ENCODE assay signal across 8 mouse cellular contexts in the genomic region with DNA sequence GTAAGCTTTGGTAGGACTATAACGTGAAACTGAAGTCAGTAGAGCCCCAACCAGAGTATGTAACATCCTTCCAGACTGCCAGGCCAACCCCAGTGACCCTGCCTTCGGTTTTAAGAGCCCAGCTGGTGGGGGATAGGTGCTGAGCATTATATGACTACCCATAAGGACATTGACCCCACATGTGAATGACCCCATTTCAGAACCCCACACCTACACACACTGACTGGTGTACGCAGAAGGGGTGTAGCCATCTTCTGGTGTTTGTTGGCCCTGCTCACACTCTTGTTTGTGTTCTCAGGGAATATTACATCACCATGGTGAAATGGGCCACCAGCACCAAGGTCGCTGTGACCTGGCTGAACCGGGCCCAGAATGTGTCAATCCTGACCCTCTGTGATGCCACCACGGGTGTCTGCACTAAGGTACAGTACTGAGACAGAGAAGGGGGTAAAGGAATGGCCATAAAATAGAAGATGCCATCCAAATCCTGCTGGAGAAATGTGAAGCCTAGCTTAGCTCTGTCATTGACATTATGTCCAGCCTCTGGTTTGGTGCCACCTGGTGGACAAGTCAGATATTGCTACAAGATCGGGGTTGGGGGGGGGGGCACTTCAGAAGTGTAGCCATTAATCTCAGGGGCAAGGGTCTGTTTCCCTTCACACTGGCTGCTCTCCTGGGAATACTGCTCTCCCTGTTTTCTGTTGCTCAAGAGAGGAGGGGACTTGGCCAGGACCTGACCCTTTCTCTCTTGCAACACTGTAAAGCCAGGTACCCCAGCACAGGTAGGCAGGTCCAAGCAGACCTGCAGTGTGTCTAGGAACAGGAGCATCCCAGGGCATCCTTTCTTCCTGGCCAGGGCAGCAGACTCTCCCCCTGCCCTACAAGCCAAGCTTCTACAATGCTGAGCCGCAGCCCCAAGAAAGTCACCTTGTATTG.
DNase-seq lines count a peak whose midpoint lies in the region; ATAC-seq and TF ChIP-seq lines count a peak whose summit lies in the region.

No protein-coding gene starts in this region.

- TF ChIP-seq POLR2A in ES-Bruce4 (IDR thresholded peaks at IDR 0.05; ENCODE audit: insufficient read depth, low read length): no peak
- TF ChIP-seq POLR2A in brain, embryonic 14.5 days (IDR thresholded peaks at IDR 0.05; ENCODE audit: borderline replicate concordance, extremely low read depth, insufficient read depth, insufficient read length, poor library complexity, severe bottlenecking): no peak
- no peak for TF ChIP-seq POLR2A in olfactory bulb, adult 2 months (IDR thresholded peaks at IDR 0.05; ENCODE audit: insufficient read depth, low read depth, low read length)

- no peak for TF ChIP-seq EP300 in ES-Bruce4 (IDR thresholded peaks at IDR 0.05; ENCODE audit: insufficient read depth, low read depth, low read length)
- TF ChIP-seq EP300 in liver, embryonic 14.5 days (IDR thresholded peaks at IDR 0.05; ENCODE audit: low read depth): no peak

- H3K9ac ChIP-seq in heart, embryonic 12.5 days: no peak overlapping the region
- no peak overlapping the region for H3K9ac ChIP-seq in ES-Bruce4 (ENCODE audit: low read depth, poor library complexity, severe bottlenecking)
- H3K9ac ChIP-seq in liver, embryonic 14.5 days (replicated peaks): no peak overlapping the region

- intact Hi-C loops in heart, postnatal 36 days (cut with DNase I): no loop called here

- no peaks in the 10 kb centered on the region for H3K9me3 ChIP-seq in heart, embryonic 12.5 days (replicated peaks)
- H3K9me3 ChIP-seq in ES-Bruce4 (replicated peaks; ENCODE audit: control insufficient read depth, insufficient read depth, low read length, poor library complexity, severe bottlenecking): no peaks in the 10 kb centered on the region
- H3K9me3 ChIP-seq in liver, embryonic 14.5 days (ENCODE audit: control insufficient read depth, low read length): no peaks in the 10 kb centered on the region

- peak; percentile 29 to 58 for DNase-seq in heart, postnatal 36 days
- DNase-seq in brain, embryonic 14.5 days (ENCODE audit: low read depth): peak; percentile 43
- DNase-seq in liver, embryonic 14.5 days (ENCODE audit: low read depth in 3 of 3, low spot score in 3 of 3): no peak
- no peak for DNase-seq in right cerebral cortex, postnatal 10 days (ENCODE audit: low spot score in 2 of 2)

- H3K4me2 ChIP-seq in heart, embryonic 12.5 days: no peak overlapping the region
- H3K4me2 ChIP-seq in liver, embryonic 14.5 days (ENCODE audit: low read depth): no peak overlapping the region

- WGBS in heart, embryonic 12.5 days: 55% methylated on average over 8 of the region's 8 CpGs
- 38% methylated on average over 8 of the region's 8 CpGs for whole genome bisulfite sequencing in liver, embryonic 14.5 days (ENCODE audit: insufficient replicate concordance)
- WGBS in olfactory bulb, adult 2 months: 59% methylated on average over 8 of the region's 8 CpGs

- H3K27ac ChIP-seq in heart, embryonic 12.5 days (ENCODE audit: poor library complexity, severe bottlenecking): no peak overlapping the region
- H3K27ac ChIP-seq in ES-Bruce4 (ENCODE audit: insufficient read depth, low read length): no peak overlapping the region
- no peak overlapping the region for H3K27ac ChIP-seq in liver, embryonic 14.5 days
- no peak overlapping the region; the same call in 1 of the 2 replicates for H3K27ac ChIP-seq in olfactory bulb, adult 2 months (ENCODE audit: insufficient read depth, low read depth, low read length)

- TF ChIP-seq CTCF in ES-Bruce4 (IDR thresholded peaks at IDR 0.05; ENCODE audit: low read depth, low read length): peak; percentile 46
- TF ChIP-seq CTCF in brain, embryonic 14.5 days (IDR thresholded peaks at IDR 0.05; ENCODE audit: borderline replicate concordance, extremely low read depth, insufficient read depth, insufficient read length): peak; percentile 75; the same call in 1 of the 2 replicates
- peak; percentile 83 for TF ChIP-seq CTCF in liver, embryonic 14.5 days (IDR thresholded peaks at IDR 0.05; ENCODE audit: low read depth)
- peak; percentile 23; the same call in 1 of the 2 replicates for TF ChIP-seq CTCF in olfactory bulb, adult 2 months (IDR thresholded peaks at IDR 0.05; ENCODE audit: insufficient read depth, low read depth, low read length)

- no peaks in the 10 kb centered on the region for H3K4me1 ChIP-seq in heart, embryonic 12.5 days (replicated peaks)
- no peaks in the 10 kb centered on the region for H3K4me1 ChIP-seq in ES-Bruce4 (ENCODE audit: control insufficient read depth, insufficient read depth, low read length)
- peaks cover 0 to under 1% of the 10 kb centered on the region in 2 experiments; a peak in 2 of 4 replicates for H3K4me1 ChIP-seq in liver, embryonic 14.5 days (replicated peaks; ENCODE audit: control insufficient read depth in 2 of 2, insufficient read depth in 2 of 2, low read length in 1 of 2)
- peaks cover 2% of the 10 kb centered on the region; the same call in 1 of the 2 replicates for H3K4me1 ChIP-seq in olfactory bulb, adult 2 months (ENCODE audit: control insufficient read depth, insufficient read depth, low read length)

- no peak for ATAC-seq in heart, embryonic 12.5 days (ENCODE audit: insufficient number of reproducible peaks, low FRiP score)
- peak; percentile 36 to 40; a peak in 3 of 4 replicates for ATAC-seq in hematopoietic stem cell, adult 5-6 weeks (replicated peaks in 1 of 2; ENCODE audit: insufficient read depth in 1 of 2, low FRiP score in 2 of 2, low TSS enrichment in 1 of 2, low read depth in 1 of 2, poor library complexity in 2 of 2, severe bottlenecking in 2 of 2)
- 0 out of 2 replicates have a peak, but pooled peaks have one; percentile 15 for ATAC-seq in liver, embryonic 14.5 days (ENCODE audit: insufficient read depth)

- no peaks in the 10 kb centered on the region for H3K27me3 ChIP-seq in heart, embryonic 12.5 days (replicated peaks)
- no peaks in the 10 kb centered on the region for H3K27me3 ChIP-seq in ES-Bruce4 (ENCODE audit: control insufficient read depth, insufficient read depth, low read length, poor library complexity, severe bottlenecking)
- no peaks in the 10 kb centered on the region for H3K27me3 ChIP-seq in liver, embryonic 14.5 days (ENCODE audit: control insufficient read depth, insufficient read depth, low read length)

- no peak overlapping the region for H3K4me3 ChIP-seq in heart, embryonic 12.5 days
- H3K4me3 ChIP-seq in ES-Bruce4 (ENCODE audit: low read depth, low read length): no peak overlapping the region
- no peak overlapping the region for H3K4me3 ChIP-seq in liver, embryonic 14.5 days (ENCODE audit: insufficient read depth in 1 of 2, low read depth in 2 of 2, low read length in 2 of 2)
- no peak overlapping the region for H3K4me3 ChIP-seq in olfactory bulb, adult 2 months (ENCODE audit: insufficient read depth, low read depth, low read length)

- no peaks in the 10 kb centered on the region for H3K36me3 ChIP-seq in heart, embryonic 12.5 days
- H3K36me3 ChIP-seq in ES-Bruce4 (ENCODE audit: control insufficient read depth, insufficient read depth, low read length, poor library complexity, severe bottlenecking): no peaks in the 10 kb centered on the region
- H3K36me3 ChIP-seq in liver, embryonic 14.5 days (replicated peaks; ENCODE audit: control insufficient read depth, insufficient read depth, low read depth): no peaks in the 10 kb centered on the region

Comparison
In these comparisons a context has a peak if more than half of its experiments do, and no peak if none do; other contexts are left out.
1. DNase-seq: peak in heart, postnatal 36 days (2 of 2) and brain, embryonic 14.5 days (single experiment); none in liver, embryonic 14.5 days (0 of 3) and right cerebral cortex, postnatal 10 days (0 of 2).
2. CTCF ChIP-seq: peak in every context shown above with its lines; median percentile 83 in liver, embryonic 14.5 days; 75 in brain, embryonic 14.5 days; 46 in ES-Bruce4; 23 in olfactory bulb, adult 2 months.